Mouse (Mus musculus) testis, adult 2 months (tissue): ENCODE results near the gene Mapk11. TPM values are rescaled to one million over a fixed set of nuclear protein-coding genes. Genes with fewer than 3 reads are reported as not detected.
A peak's percentile ranks its signal among the peaks of the same experiment; 100 is the strongest.

Source experiments
- H3K27ac ChIP-seq: fragments of 200-500 bp; 2 replicates; pipeline ENCODE4 v1.5.1; 2012; ENCODE audit warnings: low read depth, low read length; ENCODE audit not compliant: control insufficient read depth, insufficient read depth
- H3K27me3 ChIP-seq: fragments of 200-500 bp; 2 replicates; pipeline ENCODE4 v1.6.1; 2012; ENCODE audit warnings: mild to moderate bottlenecking, low read length, moderate library complexity; ENCODE audit not compliant: control insufficient read depth, insufficient read depth
- H3K36me3 ChIP-seq: fragments of 200-500 bp; 2 replicates; pipeline ENCODE4 v1.6.1; 2012; ENCODE audit warnings: mild to moderate bottlenecking, low read length; ENCODE audit not compliant: control insufficient read depth, insufficient read depth
- H3K4me1 ChIP-seq: fragments of 200-500 bp; 2 replicates; pipeline ENCODE4 v1.6.1; 2012; ENCODE audit warnings: low read length; ENCODE audit not compliant: control insufficient read depth, insufficient read depth
- H3K4me3 ChIP-seq: fragments of 200-500 bp; 2 replicates; pipeline ENCODE4 v1.5.1; 2012; ENCODE audit warnings: low read depth, mild to moderate bottlenecking, low read length, moderate library complexity, mixed read lengths; ENCODE audit not compliant: control insufficient read depth
- CTCF ChIP-seq: fragments of 200-500 bp; IDR thresholded peaks from 2 replicates; pipeline ENCODE4 v1.5.1; 2012; ENCODE audit warnings: low read depth, mild to moderate bottlenecking, inconsistent platforms, low read length, moderate library complexity; ENCODE audit not compliant: control insufficient read depth, insufficient read depth, insufficient replicate concordance
- POLR2A ChIP-seq: fragments of 200-500 bp; IDR thresholded peaks from 2 replicates; pipeline ENCODE4 v1.6.1; 2012; ENCODE audit warnings: low read depth, mild to moderate bottlenecking, inconsistent platforms, low read length, moderate library complexity; ENCODE audit not compliant: control insufficient read depth
- polyA plus RNA-seq: library from polyadenylated mRNA; depleted of rRNA; stranded (reverse); fragments of >200 nt; gene quantifications from 2 replicates; pipeline ENCODE4 v1.2.3, GENCODE M21; 2012

Gene Mapk11
- polyA plus RNA-seq, 1 experiment, result 2.6 TPM

- no peak for TF ChIP-seq CTCF
- no peak for TF ChIP-seq POLR2A
- Histone ChIP-seq H3K4me1 (peaks cover 56% of the 10 kb centered on the region), H3K27ac (peak overlapping the region; percentile 32), H3K27me3 (no peaks in the 10 kb centered on the region; the same call in 1 of the 2 replicates), H3K4me3 (peak overlapping the region; percentile 99), H3K36me3 (no peaks in the 10 kb centered on the region)
Observed at GRCm38 (mm10) chr15:89177576-89178259, 28.3 kb upstream of the Mapk11 start.

GRCm38 (mm10) chr15:89177121-89177520 is 27.7 kb upstream of the Mapk11 start:
- no peaks in the 10 kb centered on the region for H3K36me3 ChIP-seq
- H3K4me3 ChIP-seq, result peak overlapping the region; percentile 67
- H3K27me3 ChIP-seq, result no peaks in the 10 kb centered on the region; the same call in 1 of the 2 replicates
- peak overlapping the region; percentile 27; the same call in 1 of the 2 replicates for H3K27ac ChIP-seq
- peaks cover 58% of the 10 kb centered on the region for H3K4me1 ChIP-seq
- no peak for TF ChIP-seq CTCF
- no peak for TF ChIP-seq POLR2A

- no peak overlapping the region for H3K27ac ChIP-seq
- no peaks in the 10 kb centered on the region; the same call in 1 of the 2 replicates for H3K27me3 ChIP-seq
- H3K36me3 ChIP-seq, result no peaks in the 10 kb centered on the region
- peaks cover 61% of the 10 kb centered on the region for H3K4me1 ChIP-seq
- TF ChIP-seq POLR2A (no peak), CTCF (no peak)
- H3K4me3 ChIP-seq, result peak overlapping the region; percentile 83
Observed at GRCm38 (mm10) chr15:89175411-89176155, 26.2 kb upstream of the Mapk11 start.

- H3K4me3 ChIP-seq, result peak overlapping the region; percentile 83
- no peaks in the 10 kb centered on the region for H3K36me3 ChIP-seq
- TF ChIP-seq POLR2A (no peak), CTCF (no peak)
- H3K27me3 ChIP-seq, result no peaks in the 10 kb centered on the region; the same call in 1 of the 2 replicates
- peaks cover 57% of the 10 kb centered on the region for H3K4me1 ChIP-seq
- no peak overlapping the region for H3K27ac ChIP-seq
Observed at GRCm38 (mm10) chr15:89174889-89175339, 25.5 kb upstream of the Mapk11 start.

GRCm38 (mm10) chr15:89173906-89174214 is 24.4 kb upstream of the Mapk11 start:
- Histone ChIP-seq H3K27me3 (no peaks in the 10 kb centered on the region; the same call in 1 of the 2 replicates), H3K4me3 (peak overlapping the region; percentile 83), H3K36me3 (no peaks in the 10 kb centered on the region), H3K27ac (no peak overlapping the region), H3K4me1 (peaks cover 55% of the 10 kb centered on the region)
- TF ChIP-seq POLR2A (peak; percentile 27; the same call in 1 of the 2 replicates), CTCF (no peak)

GRCm38 (mm10) chr15:89173024-89173905 is 23.8 kb upstream of the Mapk11 start:
- no peaks in the 10 kb centered on the region; the same call in 1 of the 2 replicates for H3K27me3 ChIP-seq
- peaks cover 49% of the 10 kb centered on the region for H3K4me1 ChIP-seq
- H3K27ac ChIP-seq, result no peak overlapping the region
- H3K36me3 ChIP-seq, result no peaks in the 10 kb centered on the region
- TF ChIP-seq CTCF (no peak), POLR2A (no peak)
- peak overlapping the region; percentile 83 for H3K4me3 ChIP-seq
